Mouse (Mus musculus) midbrain, postnatal 0 days (tissue): ENCODE results near the gene Atp8b4. TPM values are rescaled to one million over a fixed set of nuclear protein-coding genes. Genes with fewer than 3 reads are reported as not detected.

Experiments
- ATAC-seq: fragments of 200-750 bp; cut with Nextera tagmentation; 2 replicates; pipeline ENCODE4 v1.8.0; 2017; ENCODE audit warnings: moderate number of reproducible peaks, mild to moderate bottlenecking, moderate TSS enrichment, moderate library complexity; ENCODE audit not compliant: low FRiP score
- DNase-seq: peaks from one replicate; pipeline ENCODE4 v3.0.0-alpha.2; 2015; ENCODE audit warnings: low spot score
- H3K27ac ChIP-seq: fragments of 300-500 bp; sonication (generic); 2 replicates; pipeline ENCODE4 v1.5.1; 2014; ENCODE audit warnings: low read depth, mild to moderate bottlenecking, low read length, mixed read lengths
- H3K27me3 ChIP-seq: fragments of 300-500 bp; sonication (generic); 2 replicates; pipeline ENCODE4 v1.6.1; 2014; ENCODE audit warnings: low read length, control low read depth, mixed read lengths; ENCODE audit not compliant: insufficient read depth
- H3K36me3 ChIP-seq: fragments of 300-500 bp; sonication (generic); 2 replicates; pipeline ENCODE4 v1.6.1; 2014; ENCODE audit warnings: low read length, control low read depth, mixed read lengths; ENCODE audit not compliant: insufficient read depth
- H3K4me1 ChIP-seq: fragments of 300-500 bp; sonication (generic); 2 replicates; pipeline ENCODE4 v1.6.1; 2014; ENCODE audit warnings: mild to moderate bottlenecking, control low read depth, antibody characterized with exemption, low read length, mixed read lengths; ENCODE audit not compliant: insufficient read depth
- H3K4me2 ChIP-seq: fragments of 300-500 bp; sonication (generic); 2 replicates; pipeline ENCODE4 v1.6.1; 2014; ENCODE audit warnings: low read depth, mild to moderate bottlenecking, low read length, mixed read lengths; ENCODE audit not compliant: poor library complexity, severe bottlenecking
- H3K4me3 ChIP-seq: fragments of 300-500 bp; sonication (generic); 2 replicates; pipeline ENCODE4 v1.5.1; 2014; ENCODE audit warnings: low read depth, mild to moderate bottlenecking, low read length, moderate library complexity
- H3K9ac ChIP-seq: fragments of 300-500 bp; sonication (generic); replicated peaks from 2 replicates; pipeline ENCODE4 v1.6.1; 2014; ENCODE audit warnings: mild to moderate bottlenecking, low read length, moderate library complexity, mixed read lengths; ENCODE audit not compliant: poor library complexity, severe bottlenecking
- H3K9me3 ChIP-seq: fragments of 300-500 bp; sonication (generic); 2 replicates; pipeline ENCODE4 v1.6.1; 2016; ENCODE audit warnings: low read length, control low read depth
- CTCF ChIP-seq: IDR thresholded peaks from 2 replicates; pipeline ENCODE4 v1.5.1; 2016; ENCODE audit warnings: antibody characterized with exemption, mild to moderate bottlenecking
- WGBS: fragments of 180-500 bp; shearing (Covaris S2); extraction: QIAGEN DNeasy Blood & Tissue Kit; methylation state at CpG from one replicate; pipeline ENCODE4 v1.1.7; 2014; 5-methylcytosine and 5-hydroxymethylcytosine counted together
- polyA plus RNA-seq: library from polyadenylated mRNA; unstranded; fragments of >200 nt; fragmentation: Nextera tagmentation; extraction: Ambion mirVana; gene quantifications from 2 replicates; pipeline ENCODE4 v1.2.1, GENCODE M21; 2015
- total RNA-seq: library from RNA; depleted of rRNA; stranded (reverse); fragments of >200 nt; gene quantifications from 2 replicates; pipeline ENCODE4 v1.2.3, GENCODE M21; 2014

The Atp8b4 gene
- total and polyA plus RNA-seq, 2 experiments from 2014 or later = 0.22 TPM; not detected in 1

GRCm38 (mm10) chr2:126505156-126505555 lies 4.7 kb upstream of the Atp8b4 start:
- H3K36me3 ChIP-seq = no peaks in the 10 kb centered on the region
- H3K4me3 ChIP-seq = no peak overlapping the region
- no peak for TF ChIP-seq CTCF
- H3K9me3 ChIP-seq = no peaks in the 10 kb centered on the region
- no peak overlapping the region for H3K9ac ChIP-seq
- no peaks in the 10 kb centered on the region for H3K27me3 ChIP-seq
- no peak overlapping the region for H3K4me2 ChIP-seq
- H3K4me1 ChIP-seq = no peaks in the 10 kb centered on the region
- 100% methylated on average over 1 of the region's 1 CpGs for whole genome bisulfite sequencing
- ATAC-seq = no peak
- H3K27ac ChIP-seq = no peak overlapping the region
- DNase-seq = no peak

- Histone ChIP-seq H3K27ac (no peak overlapping the region), H3K4me2 (no peak overlapping the region), H3K4me3 (no peak overlapping the region), H3K9ac (no peak overlapping the region), H3K4me1 (no peaks in the 10 kb centered on the region), H3K27me3 (no peaks in the 10 kb centered on the region; the same call in 1 of the 2 replicates), H3K36me3 (no peaks in the 10 kb centered on the region), H3K9me3 (no peaks in the 10 kb centered on the region)
- ATAC-seq (no peak), DNase-seq (no peak)
- 80% methylated on average over 8 of the region's 8 CpGs for WGBS
- TF ChIP-seq CTCF = no peak
Measured at GRCm38 (mm10) chr2:126499730-126500129, 744 bp downstream of the Atp8b4 start.

DNA sequence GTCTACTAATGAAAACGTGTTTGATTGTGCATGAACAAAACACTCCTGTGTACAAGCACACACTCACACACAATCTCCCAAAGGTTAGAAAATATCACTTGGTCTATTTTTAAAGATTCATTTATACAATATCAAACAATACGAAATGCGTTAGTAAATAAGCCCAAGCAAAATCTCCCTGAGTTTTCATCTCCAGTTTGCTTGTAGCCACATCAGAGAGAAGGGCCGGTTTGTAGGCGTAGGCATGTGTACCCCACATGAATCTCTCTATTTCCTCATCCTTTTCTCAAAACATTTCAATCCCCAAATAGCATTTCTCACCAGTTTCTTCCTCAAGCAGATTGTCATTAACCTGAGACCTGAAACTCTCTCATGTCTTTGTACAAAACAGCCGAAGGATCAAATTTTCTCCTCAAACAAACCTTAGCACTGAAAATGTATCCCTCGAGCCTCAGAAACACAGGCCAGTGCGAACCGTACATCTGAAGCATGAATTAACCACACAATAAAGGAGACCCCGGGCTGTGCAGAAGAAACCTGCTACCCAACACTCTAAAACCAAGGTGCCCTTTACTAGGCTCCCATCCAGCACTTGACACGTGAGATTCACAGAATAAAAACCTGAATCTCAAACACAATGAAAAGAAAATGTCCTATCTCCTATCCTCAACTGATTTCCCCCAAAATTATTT lies 1.6 kb downstream of the Atp8b4 start:
- WGBS = 84% methylated on average over 11 of the region's 11 CpGs

DNA sequence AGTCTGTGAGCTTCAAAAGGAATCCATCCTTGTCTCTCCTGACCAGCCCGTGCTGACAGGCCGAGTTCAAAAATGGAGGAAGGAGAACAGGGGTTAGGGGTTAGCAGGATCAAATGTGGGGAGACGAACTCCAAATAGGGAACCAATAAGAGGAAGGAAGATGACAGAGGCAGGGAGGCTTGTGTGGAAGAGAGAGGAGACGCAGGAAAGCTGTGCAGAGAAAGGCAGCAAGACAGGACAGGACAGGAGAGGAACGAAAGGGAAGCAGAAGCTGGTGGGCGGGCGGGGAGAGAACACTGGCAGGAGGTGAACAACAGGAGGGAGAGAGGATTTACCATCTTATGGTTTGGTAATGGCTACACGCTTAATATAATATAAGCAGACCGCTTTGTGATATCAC lies 3.6 kb downstream of the Atp8b4 start:
- Histone ChIP-seq H3K27ac (no peak overlapping the region), H3K9ac (no peak overlapping the region), H3K4me1 (no peaks in the 10 kb centered on the region), H3K9me3 (no peaks in the 10 kb centered on the region), H3K27me3 (no peaks in the 10 kb centered on the region; the same call in 1 of the 2 replicates), H3K4me2 (no peak overlapping the region), H3K4me3 (no peak overlapping the region), H3K36me3 (no peaks in the 10 kb centered on the region)
- WGBS = 87% methylated on average over 9 of the region's 9 CpGs
- DNase-seq (no peak), ATAC-seq (no peak)
- TF ChIP-seq CTCF = no peak

More for the DNA sequence above, 1.6 kb downstream of the Atp8b4 start:
- no peaks in the 10 kb centered on the region for H3K4me1 ChIP-seq
- H3K27me3 ChIP-seq = no peaks in the 10 kb centered on the region; the same call in 1 of the 2 replicates
- ATAC-seq (no peak), DNase-seq (no peak)
- no peak overlapping the region for H3K9ac ChIP-seq
- no peaks in the 10 kb centered on the region for H3K9me3 ChIP-seq
- no peak overlapping the region for H3K4me3 ChIP-seq
- H3K36me3 ChIP-seq = no peaks in the 10 kb centered on the region
- no peak overlapping the region for H3K4me2 ChIP-seq
- no peak for TF ChIP-seq CTCF
- H3K27ac ChIP-seq = no peak overlapping the region

DNA sequence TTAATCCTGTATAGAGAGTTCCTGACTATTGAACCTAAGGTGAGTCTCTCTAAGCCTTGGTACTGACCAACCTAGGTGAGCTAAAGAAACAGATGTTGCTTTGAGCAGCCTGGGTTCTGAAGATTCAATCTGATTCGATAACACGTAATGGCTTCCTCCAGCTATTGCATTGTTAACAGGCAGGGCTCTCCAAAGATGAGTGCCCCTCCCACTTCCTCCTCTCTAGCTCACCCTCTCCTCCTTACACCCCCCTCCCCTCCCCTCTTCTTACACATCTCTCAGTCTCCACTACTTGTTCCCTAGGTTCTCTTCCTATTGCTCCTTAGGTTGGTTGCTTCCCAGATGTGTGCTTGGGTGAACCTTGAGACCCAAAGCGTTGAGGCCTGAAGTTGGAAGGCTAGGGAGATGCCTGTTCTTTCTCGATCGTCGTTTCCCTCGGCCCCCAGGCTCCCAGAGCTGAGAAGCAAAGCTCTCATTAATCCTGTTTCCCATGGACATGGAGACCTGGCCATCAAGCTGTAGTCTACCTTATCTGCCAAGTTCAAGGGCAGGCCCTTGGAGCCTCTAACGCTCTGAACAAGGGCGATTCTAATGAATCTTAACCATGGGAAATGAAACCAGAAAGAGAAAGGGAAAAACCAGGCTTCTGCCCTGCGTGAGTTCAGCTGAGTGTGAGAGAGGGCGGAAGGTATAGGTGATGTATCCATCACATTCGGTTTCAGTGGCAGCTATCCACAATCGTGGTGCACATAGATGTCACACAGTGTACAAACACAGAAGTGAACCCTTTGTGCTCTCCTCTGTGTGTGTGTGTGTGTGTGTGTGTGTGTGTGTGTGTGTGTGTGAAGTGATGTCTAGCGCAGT lies 4.4 kb downstream of the Atp8b4 start:
- H3K4me2 ChIP-seq = no peak overlapping the region
- DNase-seq = no peak
- no peak overlapping the region for H3K9ac ChIP-seq
- no peak overlapping the region for H3K27ac ChIP-seq
- 82% methylated on average over 14 of the region's 14 CpGs for WGBS
- no peaks in the 10 kb centered on the region for H3K9me3 ChIP-seq
- no peak overlapping the region for H3K4me3 ChIP-seq
- ATAC-seq = no peak
- H3K4me1 ChIP-seq = no peaks in the 10 kb centered on the region
- TF ChIP-seq CTCF = no peak
- H3K36me3 ChIP-seq = no peaks in the 10 kb centered on the region
- H3K27me3 ChIP-seq = no peaks in the 10 kb centered on the region; the same call in 1 of the 2 replicates

DNA sequence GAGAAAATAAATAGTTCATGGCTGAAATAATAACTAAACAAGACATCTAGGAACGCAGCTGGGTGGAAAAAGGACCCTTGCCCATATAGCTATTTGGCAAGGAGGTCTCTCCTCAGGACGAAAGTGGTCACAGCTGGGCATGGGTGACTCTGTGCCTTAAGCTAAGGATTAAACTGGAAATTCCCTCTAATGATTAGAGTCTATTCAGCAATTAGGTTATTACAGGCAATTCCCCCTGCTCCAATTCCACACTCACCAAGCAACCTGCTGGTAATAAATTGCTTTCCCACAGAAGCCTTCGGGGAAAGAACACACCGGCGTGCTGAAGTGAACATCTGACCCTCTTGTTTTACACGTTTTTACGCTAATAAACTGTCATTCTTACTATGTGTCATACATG lies 5.2 kb downstream of the Atp8b4 start:
- H3K27ac ChIP-seq = no peak overlapping the region
- H3K9me3 ChIP-seq = no peaks in the 10 kb centered on the region
- H3K4me3 ChIP-seq = no peak overlapping the region
- no peaks in the 10 kb centered on the region; the same call in 1 of the 2 replicates for H3K27me3 ChIP-seq
- TF ChIP-seq CTCF = no peak
- ATAC-seq = no peak
- no peak for DNase-seq
- H3K4me2 ChIP-seq = no peak overlapping the region
- no peaks in the 10 kb centered on the region for H3K36me3 ChIP-seq
- no peaks in the 10 kb centered on the region for H3K4me1 ChIP-seq
- no peak overlapping the region for H3K9ac ChIP-seq
- 39% methylated on average over 7 of the region's 7 CpGs for WGBS
